Mouse (Mus musculus): ENCODE measurements around the gene Rubcn.
A peak's percentile ranks its signal among the peaks of the same experiment; 100 is the strongest.

Rubcn gene

DNA sequence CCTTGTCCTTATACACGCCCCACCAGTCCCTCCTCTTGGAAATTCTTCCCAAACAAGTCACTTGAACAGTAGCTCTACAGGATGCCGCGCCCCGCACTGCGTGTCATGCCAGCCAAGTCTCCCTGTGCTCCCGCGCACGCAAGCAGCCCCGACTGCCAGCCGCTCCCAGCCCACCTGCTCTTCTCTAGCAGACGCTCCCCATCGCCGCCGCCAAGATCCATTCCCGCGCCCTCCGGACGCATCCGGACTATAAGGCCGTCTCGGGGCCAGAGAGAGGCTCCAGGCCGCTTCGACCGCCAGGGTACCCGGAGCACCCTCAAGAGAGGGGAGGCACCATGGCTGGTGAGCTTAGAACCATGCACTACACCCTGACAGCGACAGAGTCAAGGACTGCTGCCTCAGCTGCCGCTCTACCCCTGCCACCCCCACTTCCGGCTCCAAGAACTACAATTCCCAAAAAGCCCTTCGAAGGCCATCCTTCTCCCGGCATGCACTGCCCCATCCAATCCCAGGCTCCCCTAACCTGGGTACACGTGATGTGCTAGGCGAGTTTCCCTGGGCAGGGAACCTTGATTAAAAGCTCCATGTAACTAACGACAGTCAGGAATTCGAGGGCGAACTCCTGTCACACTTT, 9.5 kb downstream of the Rubcn start:
- DNase-seq = peak; percentile 92

DNA sequence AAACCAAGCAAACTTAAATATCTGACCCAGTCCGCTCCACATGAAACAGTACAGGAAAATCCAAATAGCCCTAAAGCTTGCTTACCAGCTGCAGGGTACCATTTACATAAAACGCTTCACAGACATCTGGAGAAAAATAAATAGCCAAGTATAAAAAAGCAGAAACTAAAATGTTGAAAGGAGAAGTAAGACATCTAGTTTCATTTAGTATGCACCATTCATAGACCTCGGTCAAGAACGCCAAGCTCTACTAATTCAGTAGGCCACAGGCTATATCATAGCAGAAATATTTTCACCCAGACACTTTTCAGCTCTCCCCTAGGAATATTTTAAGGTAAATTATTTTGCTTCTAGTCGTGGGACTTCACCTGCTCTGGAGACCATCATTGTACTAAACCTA, 10.9 kb downstream of the Rubcn start:
- no peak for DNase-seq

DNA sequence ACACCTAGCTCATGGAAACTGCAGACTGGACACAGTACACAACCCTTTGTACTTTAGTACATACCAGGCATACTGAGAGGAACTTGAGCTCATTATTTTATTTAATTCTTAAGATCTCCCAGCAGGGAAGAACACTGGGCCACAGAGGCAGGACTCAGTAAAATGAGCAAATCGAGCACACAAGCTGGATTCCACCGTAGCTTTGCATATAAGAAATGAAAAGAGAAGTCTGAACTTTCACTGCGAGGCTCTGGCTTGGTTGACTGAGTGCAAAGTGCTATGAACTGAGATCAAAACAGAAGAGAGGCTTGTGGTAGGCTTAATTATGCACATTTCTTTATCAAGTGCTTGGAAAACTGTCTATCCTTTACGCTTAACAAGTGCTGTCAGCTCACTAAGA, 12.2 kb downstream of the Rubcn start:
- no peak for DNase-seq

DNA sequence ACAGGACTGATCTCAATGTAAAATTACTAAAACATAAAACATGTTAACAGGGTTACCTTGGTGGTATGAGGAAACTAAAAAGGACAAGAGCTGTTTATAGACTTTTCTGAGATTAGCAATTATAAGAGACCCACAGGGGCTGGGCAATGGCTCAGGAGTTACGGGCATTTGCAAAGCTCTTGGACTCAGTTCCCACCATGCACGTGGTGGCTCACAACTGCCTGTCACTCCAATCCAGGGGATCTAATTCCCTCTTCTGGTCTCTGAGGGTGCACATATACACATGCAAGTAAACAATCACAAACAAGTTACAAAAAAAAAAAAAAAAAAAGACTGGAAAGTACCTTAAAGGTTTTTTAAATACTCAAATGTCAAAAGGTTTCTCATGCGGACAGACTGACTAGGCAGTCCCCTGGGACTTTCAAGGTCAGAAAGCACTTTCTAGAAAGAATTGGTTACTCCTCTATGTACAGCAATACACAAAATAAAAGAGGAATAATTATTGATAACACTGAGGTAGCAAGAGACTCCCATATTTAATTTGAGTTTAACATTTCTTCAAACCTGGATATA, 15.7 kb downstream of the Rubcn start:
- no peak for DNase-seq

DNA sequence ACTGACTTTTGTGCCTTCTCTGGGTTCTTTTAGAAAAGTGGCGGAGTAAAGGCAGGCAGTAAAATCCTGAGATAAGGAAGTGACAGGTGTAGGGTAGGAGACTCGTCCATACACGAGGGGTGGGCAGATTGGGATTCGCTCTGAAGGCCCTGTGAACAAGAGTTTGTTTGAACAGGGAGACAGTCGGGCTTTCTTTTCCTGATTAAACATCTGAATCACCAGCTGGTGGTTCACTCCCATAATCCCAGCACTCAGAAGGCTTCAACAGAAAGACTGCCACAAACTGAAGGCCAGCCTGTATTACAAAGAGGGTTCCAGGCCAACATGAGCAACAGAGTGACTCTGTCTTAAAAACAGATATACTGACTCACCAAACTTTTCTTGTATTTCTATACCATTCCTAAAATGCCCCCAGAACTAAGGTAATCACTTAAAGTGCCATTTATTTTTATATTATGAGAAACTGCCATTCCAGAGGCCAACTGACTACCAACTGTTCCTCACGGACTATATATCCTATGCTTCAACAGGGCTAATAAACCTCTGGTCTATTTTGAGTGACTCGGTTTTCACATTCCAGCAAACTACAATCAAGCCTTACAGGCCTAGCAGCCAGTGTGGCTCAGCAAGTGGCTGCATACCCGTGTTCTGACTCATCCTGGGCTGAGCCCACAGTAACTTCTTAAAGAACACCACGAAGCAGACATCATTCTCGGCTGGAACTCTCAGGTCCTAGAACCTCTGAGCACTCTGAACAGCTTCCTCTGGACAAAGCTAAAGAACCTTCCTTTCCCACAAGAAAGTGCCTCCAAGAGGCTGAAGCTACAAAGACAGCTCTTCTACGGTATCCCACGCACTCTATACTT, 18.6 kb downstream of the Rubcn start:
- no peak for DNase-seq

DNA sequence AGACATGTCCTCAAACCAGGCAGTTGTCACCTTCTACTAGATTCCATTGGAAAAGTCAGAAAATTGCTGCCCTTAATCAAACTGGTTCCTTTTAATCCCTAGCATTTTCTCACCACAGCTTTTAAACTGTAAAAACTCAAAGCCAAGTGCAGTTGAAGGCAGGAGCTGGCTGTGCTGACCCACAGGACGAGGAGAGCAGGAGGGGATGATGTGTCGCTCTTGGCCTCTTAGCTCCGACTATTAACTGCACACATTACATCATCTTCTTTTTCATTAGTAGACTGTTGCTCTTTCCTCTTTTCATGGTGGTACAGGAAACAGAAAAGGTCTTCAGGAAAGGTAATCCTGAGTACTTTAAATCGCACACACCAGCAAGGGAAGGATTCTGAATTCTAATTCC, 19.2 kb downstream of the Rubcn start:
- DNase-seq = no peak

DNA sequence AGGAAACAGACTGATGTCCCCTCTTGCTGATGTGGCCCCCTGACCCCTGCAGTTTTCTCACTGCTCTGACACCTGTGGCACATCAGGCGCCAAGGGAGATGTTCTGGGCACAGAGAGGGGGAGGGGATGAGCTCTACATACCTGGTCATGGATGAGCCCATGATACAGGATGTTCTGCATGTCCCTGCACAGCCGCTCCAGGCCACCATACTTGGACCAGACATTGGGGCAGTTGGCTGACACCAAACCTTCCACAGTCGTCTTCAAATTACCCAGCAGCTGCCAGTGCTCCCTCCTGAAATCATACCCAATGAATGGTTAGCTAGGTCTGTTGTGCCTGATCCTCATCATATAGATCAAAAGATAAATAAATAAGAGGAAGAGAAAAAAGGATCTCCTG, 20.8 kb downstream of the Rubcn start:
- no peak for DNase-seq

DNA sequence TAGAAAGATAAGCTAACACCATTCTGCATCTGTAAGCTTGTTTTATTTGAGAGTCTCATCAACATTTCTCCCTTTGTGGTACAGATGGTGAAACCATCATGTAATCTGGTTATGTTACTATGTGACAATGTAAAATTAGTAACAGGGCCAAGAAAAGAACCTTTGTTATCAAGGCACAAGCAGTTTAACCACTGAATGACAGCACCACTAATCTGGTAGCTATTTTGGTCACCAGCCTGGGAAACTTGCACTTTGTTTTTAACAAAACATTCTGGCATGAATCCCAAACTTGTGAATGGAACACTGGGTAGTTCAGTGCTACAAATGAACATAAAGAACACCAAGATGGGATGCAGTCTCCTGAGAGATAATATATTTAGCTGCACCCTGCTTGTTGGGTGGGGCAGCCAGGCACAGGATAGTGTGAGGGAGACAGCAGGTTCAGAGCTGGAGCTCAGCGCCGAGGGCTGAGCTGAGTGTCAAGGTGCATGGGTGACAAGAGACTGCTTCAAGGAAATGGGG, 23.5 kb downstream of the Rubcn start:
- DNase-seq = no peak

DNA sequence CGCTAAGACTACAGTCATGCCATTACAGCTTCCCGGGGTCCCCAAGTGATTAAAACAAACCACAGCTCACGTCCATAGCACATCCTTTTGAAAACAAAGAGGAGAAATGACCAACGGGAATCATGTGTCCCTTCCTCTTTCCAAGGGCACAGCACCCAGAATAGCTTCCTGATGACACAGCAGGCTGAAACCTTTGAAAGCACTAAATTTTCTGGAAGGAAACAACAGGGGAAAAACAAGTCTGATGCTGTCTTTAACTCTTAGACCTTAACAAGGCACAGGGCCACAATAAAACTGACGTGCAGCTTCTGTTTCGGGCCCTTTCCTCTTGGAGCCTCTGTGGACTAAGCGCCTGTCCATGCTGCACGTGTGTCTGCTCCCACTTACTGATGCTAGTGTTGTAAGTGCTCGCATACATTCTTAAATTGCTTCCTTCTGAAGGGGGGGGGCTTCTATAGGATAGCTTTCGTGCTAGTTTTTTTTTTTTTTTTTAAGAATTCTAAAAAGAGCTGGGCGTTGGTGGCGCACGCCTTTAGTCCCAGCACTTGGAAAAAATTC, 24.0 kb downstream of the Rubcn start:
- DNase-seq = no peak

DNA sequence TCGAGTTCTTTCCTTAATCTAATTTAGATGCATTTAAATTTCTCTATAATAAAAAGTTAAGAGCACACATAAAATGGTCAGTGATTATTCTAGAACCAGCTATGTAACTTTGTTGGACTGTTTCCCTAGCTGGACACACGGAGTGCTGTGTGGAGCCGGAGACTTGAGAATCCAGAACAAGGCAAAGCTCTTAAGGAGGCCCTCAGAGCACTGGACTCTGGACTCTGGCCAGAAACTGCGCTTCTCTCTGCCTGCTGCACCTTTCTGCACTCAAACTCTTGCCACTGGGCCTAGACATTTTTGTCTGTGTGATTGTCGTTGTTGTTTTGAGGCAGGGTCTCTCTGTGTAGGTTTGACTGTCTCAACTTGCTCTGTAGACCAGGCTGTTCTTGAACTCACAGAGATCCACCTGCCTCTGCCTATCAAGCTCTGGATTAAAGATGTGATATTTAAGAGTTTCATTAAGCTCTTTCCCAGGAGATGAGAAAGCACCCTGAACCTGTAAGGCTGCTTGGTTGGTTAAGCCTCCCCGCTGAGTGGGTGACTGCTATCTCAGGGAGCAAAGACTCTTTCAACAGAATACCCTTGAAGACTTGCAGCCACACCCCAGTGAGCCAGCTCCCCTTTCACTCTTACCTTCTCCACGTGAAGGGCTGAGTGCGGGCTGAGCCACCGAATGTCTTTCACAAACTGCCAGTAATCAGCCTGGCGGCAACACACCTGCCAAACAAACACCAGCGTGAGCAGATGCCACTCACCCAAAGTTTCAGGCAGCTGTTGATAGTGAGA, 28.3 kb downstream of the Rubcn start:
- DNase-seq = no peak

DNA sequence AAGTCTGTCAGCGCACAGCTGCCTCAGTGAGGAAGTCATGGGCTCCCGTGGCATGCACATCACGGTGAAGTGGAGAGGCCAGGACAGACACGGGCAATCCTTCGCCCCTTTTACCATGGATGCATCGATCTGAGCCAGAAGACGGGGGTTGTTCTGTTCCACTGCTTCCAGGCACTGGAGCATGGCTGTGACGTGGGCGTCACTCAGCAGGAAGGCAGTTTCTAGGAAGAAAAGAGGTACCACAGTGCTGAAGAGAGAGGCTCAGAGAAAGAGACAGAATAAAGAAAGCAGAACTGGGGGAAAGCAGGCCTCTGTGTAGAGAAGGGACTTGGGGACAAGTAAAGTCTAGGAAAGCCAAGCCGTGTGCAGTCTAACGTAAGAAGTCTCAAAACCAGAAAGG, 30.5 kb downstream of the Rubcn start:
- no peak for DNase-seq

DNA sequence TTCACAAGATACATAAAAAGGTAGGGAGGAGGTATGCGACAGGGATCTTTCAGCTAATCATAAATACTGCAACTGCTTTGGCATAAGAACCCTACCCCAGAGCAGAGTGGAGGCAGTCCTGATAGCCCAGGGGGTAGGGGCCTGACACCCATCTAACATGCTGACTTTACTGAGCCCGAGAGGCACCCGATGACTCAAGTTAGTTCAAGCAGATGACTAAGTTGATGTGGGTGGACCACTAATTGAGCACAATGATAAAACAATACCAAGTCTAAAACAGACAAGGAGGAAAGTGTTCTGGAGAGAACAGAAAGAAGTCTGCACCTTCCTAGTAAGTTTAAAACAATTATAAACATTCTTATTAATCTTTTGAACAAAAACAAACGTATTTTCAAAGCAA, 46.1 kb downstream of the Rubcn start:
- no peak for DNase-seq

DNA sequence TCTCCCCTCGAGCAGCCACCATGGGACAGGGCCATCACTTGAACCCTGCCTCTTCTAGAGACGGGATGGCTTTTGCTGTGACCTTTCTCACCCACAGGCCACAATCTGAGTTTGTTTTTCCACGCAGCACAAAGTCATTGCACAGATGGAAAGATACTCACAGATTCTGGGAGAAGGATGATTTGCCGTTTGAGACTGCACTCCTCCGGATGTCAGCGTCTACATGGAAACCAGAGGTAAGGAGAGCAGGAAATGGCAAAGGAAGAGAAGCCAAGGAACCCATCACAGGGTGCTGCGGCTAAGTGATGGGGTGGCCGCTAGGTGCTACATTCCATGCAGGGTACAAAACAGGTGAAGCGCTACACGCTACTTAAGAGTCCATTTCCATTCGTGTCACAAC, 48.5 kb downstream of the Rubcn start:
- no peak for DNase-seq

DNA sequence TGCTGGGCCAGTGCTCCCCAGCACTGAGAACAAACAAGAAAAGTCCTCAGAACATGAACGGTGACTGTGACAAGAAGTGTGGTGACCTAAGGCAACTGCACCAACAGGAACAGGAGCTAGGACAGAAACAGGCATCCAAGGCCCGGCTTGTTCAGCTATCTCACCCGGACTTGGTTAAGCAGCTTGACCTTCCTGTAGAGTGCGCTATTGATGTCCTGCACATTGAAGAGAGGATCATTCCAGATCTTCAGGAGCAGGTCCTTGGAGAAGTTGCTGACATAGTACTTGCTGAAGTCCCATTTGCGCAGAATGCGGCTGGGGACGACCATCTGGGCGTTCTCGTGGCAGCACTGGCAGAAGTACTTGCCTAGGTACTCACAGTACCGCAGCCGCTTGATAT, 51.0 kb downstream of the Rubcn start:
- no peak for DNase-seq

DNA sequence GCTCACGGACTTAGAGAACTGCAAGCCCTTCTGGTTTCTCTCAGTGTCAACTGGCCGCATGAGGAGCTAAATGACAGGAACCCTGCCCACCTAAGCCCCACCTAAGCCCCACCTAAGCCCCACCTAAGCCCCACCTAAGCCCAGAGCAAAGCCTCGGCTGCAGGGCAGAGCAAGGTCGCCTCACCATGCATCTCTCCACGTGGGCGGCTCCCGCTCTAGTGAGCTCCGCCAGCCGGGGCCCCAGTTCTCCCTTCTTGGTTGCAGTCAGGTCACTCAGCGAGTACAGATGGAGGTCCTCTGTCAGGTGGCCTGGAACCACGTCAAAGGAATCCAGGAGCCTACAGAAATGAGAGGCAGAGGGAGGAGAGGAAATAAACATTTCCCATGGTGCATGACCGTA, 52.2 kb downstream of the Rubcn start:
- DNase-seq = no peak

DNA sequence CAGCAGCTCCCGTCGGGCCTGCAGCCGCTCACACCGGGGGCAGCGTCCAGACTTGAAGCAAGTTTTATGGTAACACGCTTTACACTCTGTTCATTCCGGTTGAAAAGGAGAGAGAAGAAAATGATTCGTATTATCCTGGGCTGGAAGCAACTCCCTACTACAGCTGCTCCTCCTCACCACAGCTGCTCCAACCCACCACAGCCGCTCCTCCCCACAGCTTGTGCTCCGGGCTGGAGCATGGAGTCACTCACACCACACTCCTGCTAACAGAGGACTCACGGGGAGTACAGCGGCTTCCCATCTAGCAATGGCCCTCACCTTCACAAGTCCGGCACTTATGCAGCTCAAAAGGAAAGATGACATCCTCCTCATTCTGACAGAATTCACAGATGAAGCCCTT, 53.5 kb downstream of the Rubcn start:
- no peak for DNase-seq

DNA sequence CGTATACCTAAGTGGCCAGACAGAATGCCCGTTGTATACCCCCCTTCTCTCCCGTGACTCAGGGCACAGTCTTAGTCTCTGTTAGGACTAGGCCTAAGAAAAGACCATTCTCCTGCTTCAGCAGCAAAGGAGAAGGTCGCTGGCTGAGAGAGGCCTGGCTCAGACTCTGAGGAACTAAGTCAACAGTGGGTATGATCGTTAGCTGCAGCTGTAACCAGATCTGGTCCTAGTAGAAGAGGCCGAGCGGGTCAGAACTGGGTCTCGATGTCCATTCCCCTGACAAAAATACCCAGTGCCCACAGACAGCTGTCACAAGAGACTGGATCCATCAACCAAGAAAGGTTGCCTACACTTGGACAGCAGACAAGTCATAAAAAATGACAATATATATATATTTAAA, 54.1 kb downstream of the Rubcn start:
- no peak for DNase-seq

DNA sequence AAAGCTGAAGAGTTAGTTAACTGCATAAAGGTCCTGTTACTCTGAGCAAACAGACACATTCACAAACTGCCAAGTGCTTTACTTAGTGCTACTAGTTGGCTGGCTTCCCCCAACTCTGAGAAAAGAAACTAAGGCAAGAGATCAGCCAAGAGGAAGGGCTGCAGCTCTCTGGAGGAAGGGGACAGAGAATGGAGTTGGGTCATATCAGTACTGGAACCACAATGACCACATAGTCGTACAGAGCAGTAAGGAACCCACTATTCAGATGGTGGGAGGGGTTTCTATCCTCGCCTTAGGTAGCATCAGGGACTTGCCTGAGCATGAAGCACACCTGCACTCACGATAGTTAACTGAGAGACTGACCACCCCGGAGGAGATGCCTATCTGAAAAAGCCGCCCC, 54.7 kb downstream of the Rubcn start:
- no peak for DNase-seq

DNA sequence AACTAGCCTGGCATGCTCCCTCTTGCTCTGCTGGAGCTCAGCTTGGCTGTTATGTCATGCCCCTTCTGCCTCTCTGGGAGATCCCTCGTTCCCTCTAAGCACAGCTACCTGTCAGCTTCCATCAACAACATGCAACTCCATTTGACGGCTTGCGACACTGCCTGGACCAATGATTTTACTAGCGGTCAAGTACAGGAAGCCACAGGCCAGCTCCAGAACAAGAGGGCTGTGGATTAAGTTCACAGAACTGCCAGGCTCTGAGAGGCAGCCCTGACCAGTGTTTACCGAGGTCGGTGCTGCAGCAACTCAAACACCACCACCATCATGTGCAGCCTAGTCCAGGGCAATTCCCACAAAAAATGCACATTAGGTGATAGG, 55.1 kb downstream of the Rubcn start:
- DNase-seq = no peak

DNA sequence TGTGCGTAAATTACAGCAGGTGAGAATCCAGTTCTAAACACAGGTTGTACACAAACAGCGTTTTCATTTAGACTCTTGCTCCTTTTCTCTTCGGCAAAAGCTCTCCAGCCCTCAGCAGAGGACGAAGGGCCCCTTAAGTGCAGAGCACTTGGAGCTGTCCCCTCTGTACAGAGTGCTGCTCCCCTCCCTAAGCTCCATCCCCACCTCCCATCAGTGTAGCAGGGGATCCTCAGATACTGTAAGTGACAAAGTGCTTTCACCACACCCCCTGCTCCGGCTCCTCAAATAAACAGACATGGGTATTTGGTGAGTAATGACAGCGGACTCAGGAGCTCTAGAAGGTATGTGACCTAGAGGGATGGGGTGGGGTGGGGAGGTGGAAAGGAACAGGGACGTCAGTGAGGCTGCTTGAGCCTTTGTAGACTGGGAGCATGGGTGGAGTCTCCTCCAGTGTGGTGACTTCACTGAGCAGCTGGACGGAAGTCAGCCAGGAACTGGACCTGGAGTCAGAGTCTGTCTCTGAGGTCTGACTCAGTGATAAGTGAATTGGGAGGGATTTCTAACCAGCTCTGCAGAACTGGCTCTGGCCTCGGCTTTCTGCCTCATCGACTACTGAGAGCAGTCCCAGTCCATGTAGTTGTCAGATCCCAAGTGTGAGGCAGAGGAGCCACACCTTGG, 55.7 kb downstream of the Rubcn start:
- no peak for DNase-seq

DNA sequence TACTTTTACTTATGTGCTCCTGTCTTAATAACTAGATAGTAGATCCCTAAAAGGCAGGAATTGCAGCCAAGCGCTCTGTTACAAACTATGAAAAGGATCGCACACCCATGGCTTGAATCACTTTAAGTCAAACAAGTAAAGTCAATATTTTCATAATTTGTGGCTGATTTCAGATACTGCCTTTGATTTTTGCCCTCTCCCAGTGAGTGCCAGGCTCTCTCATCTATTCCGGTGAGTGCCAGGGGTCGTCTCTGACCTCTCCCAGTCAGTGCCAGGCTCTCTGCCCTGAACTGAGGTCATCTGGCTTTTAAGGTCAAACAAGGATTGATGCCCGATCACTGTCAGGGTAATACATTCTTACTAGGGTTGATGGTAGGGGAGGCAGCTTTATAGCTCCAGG, 59.1 kb downstream of the Rubcn start:
- no peak for DNase-seq

DNA sequence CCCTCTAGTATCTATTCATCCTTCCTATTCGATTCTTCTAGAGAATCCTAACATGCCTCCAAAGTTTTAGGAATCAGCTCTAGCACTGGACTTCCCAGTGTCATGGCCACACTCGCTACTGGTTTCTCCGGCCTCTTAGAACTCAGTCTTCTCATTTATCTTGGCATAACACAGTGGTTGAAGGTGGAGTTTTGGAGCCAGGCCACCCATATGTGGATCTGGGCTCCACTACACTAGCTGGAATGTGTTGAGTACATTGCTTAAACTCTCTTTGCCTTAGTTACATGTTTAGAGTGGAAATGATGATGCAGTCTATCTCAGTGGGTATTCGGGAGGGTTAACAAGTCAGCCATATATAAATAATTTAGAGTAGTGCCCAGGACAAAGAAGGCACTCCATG, 59.5 kb downstream of the Rubcn start:
- no peak for DNase-seq

Measured in right cerebral cortex, postnatal 25 days (tissue).